Mouse (Mus musculus) cerebellum, adult 8-10 months (tissue): ENCODE measurements around the gene Mecom.

Experiments
- DNase-seq: peaks from one replicate; pipeline ENCODE4 v3.0.0; 2022

Gene Mecom

GRCm38 (mm10) chr3:30513314-30513997 lies 34.4 kb downstream of the Mecom start:
- DNase-seq, result peak; percentile 5

GRCm38 (mm10) chr3:30512459-30513030 lies 35.3 kb downstream of the Mecom start:
- DNase-seq, result peak; percentile 5

- DNase-seq, result no peak
Measured at GRCm38 (mm10) chr3:30511796-30512195, 36.0 kb downstream of the Mecom start.

GRCm38 (mm10) chr3:30511062-30511640 lies 36.7 kb downstream of the Mecom start:
- no peak for DNase-seq

- DNase-seq, result no peak
Measured at GRCm38 (mm10) chr3:30510646-30511045, 37.2 kb downstream of the Mecom start.

GRCm38 (mm10) chr3:30510105-30510504 lies 37.7 kb downstream of the Mecom start:
- DNase-seq, result peak; percentile 4

- DNase-seq, result no peak
Measured at GRCm38 (mm10) chr3:30508930-30509910, 38.6 kb downstream of the Mecom start.

GRCm38 (mm10) chr3:30508296-30508929 lies 39.4 kb downstream of the Mecom start:
- DNase-seq, result no peak

GRCm38 (mm10) chr3:30507576-30508295 lies 40.1 kb downstream of the Mecom start:
- DNase-seq, result no peak

GRCm38 (mm10) chr3:30507028-30507575 lies 40.7 kb downstream of the Mecom start:
- peak; percentile 20 for DNase-seq

- DNase-seq, result no peak
Measured at GRCm38 (mm10) chr3:30506329-30507027, 41.3 kb downstream of the Mecom start.

- no peak for DNase-seq
Measured at GRCm38 (mm10) chr3:30505741-30506251, 42.0 kb downstream of the Mecom start.

- DNase-seq, result no peak
Measured at GRCm38 (mm10) chr3:30504561-30504960, 43.2 kb downstream of the Mecom start.

GRCm38 (mm10) chr3:30503821-30504220 lies 44.0 kb downstream of the Mecom start:
- DNase-seq, result no peak

- DNase-seq, result no peak
Measured at GRCm38 (mm10) chr3:30498202-30498828, 49.5 kb downstream of the Mecom start.

- no peak for DNase-seq
Measured at GRCm38 (mm10) chr3:30494371-30494770, 53.4 kb downstream of the Mecom start.

GRCm38 (mm10) chr3:30488808-30489207 lies 59.0 kb downstream of the Mecom start:
- no peak for DNase-seq

- DNase-seq, result no peak
Measured at GRCm38 (mm10) chr3:30486422-30486821, 61.4 kb downstream of the Mecom start.

- no peak for DNase-seq
Measured at GRCm38 (mm10) chr3:30483006-30483684, 64.7 kb downstream of the Mecom start.

- no peak for DNase-seq
Measured at GRCm38 (mm10) chr3:30481682-30482081, 66.1 kb downstream of the Mecom start.
